Mouse (Mus musculus): ENCODE results near the gene Hhat.

Hhat gene

DNA sequence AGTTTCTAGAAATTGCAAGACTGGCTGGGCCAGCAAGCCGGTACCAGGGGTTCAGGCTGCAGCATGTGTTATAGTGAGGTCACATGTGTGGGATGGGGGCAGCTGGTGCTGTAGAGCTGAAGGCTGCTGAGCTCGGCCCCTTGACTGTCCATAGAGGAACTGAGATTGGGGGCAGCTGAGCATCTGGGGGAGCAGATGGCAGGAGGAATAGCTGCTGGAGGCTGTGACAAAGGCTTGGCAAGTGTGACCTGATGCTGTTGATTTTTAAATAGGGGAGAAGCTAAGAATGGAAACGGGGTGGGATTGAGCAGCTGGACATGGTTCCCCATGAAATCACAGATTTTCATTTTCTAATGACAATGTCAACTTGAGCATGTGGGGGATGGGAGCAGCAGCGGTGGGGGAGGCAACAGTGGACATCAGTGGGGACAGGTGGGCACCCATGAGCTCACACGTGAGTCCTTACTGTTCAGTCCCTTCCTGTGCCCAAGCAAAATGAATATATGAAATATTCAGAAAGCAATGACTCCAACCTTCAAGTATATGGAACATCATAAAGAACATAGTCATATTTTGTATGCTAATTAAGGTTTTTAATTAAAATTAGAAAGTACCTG, 212.9 kb downstream of the Hhat start:
- no peak for DNase-seq (ENCODE audit: low spot score)

DNA sequence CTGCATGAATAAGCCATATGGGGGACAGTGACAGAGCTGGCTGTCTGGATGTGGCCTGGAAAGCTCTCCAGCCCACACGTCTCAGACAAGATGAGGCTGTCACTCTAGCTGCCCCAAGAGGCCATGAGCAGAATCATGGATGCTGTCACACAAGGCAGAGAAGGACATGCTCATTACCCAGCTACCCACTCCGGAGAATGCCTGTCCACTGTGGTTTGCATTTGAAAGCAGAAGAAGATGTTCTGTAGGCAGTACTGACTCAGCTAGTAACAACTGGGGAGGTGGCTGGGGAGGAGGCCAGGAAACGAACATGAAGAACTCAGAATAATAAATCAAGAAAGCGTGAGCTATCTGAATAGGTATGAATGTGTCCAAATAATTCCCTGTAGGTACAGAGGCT, 215.5 kb downstream of the Hhat start:
- no peak for DNase-seq (ENCODE audit: low spot score)

DNA sequence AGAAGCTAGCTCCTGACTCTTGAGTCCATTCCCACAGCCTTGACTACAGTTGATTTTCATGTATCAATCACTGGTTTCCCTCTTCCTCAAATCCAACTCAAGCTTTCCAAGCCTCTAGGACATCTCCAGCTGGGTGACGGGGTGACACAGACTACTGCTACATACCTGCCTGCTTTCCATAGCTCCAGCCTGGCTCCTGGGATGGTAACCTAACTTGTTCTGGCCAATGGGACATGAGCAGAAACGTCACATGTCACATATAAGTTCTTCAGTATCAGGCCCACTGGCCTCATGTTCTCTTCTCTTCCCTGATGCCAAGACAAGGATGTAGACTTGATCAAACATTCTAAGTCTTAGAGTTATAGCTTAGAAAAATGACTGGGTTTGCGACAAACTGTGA, 220.5 kb downstream of the Hhat start:
- DNase-seq (ENCODE audit: low spot score) = no peak

DNA sequence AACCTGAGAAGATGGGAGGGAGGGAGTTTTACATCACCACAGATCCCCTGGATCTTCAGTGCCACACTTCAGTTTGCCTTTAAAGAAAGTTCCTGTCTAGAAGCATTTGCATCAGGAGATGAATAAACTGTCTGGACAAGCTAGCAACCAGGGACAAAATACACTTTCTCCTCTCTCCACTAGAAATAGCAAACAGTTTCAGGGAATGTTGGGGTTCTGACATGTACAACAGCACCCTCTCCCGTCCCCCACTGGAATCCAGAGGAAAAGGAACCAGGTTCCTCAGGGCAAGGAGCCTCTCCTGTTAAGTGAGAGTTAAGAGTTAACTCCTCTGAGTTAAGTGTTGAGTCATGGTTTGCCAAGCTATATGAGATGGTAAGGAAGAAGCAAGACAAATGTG, 224.2 kb downstream of the Hhat start:
- no peak for DNase-seq (ENCODE audit: low spot score)

DNA sequence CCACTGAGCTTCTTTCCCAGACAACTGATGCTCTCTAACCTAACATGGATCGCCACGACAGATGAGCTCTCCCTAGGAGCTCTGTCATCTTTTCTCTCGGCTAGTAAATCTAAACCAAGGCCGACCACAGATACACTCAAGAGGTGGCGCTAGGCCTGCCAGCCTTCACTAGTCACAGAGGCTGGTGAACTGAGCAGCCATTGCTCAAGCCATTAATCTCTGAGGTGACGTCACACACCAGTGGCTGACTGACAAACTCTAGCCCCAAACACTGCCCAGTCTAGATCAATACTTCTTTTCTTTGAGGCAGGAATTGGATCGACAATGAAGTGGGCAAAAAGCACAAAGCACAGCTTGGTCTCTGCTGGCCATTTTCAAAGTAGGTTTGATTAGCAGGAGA, 226.1 kb downstream of the Hhat start:
- DNase-seq (ENCODE audit: low spot score) = no peak

DNA sequence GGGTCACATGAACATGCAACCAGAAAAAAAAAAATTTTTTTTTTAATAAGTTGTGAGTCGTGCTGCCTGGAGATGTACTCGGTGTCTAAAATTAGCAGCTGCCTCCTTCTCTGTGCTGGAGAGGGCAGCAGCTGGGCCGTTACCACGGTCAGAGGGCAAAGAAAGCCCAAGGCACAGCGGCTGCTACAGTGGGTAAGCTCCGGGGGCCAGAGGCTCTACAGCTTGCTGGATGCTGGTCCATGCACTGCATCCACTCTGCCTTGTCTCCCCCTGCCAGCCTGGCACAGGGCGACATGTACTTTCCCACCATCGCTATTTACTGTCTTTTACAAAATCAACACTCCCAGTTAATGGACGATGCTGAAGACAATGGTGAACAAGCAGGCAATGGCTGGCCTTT, 226.9 kb downstream of the Hhat start:
- no peak for DNase-seq (ENCODE audit: low spot score)

DNA sequence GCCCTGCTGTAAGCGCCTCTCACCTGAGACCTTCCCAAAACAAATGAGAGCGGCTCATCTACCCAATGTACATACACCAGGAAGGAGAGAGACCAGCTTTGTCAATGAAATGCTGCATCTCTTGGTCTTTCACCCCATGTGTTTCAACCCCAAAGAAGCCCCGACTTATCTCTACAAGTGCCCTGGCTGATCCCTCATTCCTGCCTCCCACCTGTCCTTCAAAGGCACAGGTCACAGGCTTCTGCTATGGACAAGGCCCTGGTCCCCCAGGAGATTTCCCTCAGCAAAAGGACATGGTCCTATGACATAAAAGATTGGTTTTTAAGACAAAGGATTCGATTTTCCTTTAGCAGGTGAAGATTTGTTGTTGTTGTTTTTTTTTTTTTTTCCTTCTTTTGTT, 227.3 kb downstream of the Hhat start:
- no peak for DNase-seq (ENCODE audit: low spot score)

DNA sequence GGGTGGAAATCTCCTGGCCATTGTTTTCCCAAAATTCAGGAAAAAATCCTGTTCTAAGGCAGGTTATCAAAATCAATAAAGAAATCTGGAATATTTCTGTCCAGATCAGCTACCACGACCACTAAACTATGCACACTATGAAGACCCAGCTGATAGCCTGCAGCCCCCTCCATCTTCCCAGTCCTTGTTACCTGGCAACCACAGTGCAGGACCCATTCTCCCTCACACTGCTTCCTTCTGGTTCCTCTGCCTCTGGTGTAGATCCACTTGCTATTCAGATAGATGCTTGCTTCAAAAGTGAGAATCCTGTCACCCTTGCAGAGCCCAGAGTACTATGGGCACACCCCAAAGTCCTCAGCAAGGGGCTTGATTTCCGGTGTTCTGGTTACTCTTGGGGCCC, 228.9 kb downstream of the Hhat start:
- DNase-seq (ENCODE audit: low spot score) = no peak

DNA sequence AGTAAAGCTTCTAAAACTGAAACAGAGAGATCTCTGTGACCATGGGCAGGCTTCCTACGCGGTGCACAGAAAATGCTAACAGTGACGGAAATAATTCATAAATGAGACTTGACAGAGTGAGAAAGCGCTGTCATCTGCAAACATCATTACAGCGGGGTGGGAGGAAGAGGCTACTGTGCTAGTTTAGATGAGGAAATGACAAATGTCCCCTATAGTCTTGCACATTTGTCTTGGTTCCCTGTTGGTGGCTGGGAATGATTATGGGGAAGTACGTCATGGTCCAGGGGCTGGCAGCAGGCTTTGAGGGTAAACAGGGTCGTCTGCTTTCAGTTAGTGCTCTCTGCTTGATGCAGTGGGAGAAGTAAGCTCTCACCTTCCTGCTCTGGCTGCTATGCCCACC, 233.9 kb downstream of the Hhat start:
- DNase-seq (ENCODE audit: low spot score) = no peak

DNA sequence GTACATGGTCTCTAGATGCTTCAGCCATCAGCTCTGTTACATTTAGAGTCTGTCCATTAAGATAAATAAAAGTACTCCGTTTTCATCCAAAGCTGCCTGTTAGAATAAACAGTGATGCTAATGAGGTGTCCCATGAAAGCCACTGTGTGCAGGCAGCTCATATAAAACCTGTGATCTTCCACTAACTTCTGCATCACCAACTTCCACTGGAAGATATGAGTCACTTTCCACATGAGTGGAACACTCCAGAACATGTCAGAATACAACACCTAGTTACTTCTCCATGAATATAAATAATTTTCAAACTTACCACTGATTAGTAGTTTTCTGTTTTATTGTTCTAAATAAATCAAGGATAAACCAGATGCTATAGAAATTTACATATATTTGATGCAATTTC, 234.6 kb downstream of the Hhat start:
- DNase-seq (ENCODE audit: low spot score) = no peak

DNA sequence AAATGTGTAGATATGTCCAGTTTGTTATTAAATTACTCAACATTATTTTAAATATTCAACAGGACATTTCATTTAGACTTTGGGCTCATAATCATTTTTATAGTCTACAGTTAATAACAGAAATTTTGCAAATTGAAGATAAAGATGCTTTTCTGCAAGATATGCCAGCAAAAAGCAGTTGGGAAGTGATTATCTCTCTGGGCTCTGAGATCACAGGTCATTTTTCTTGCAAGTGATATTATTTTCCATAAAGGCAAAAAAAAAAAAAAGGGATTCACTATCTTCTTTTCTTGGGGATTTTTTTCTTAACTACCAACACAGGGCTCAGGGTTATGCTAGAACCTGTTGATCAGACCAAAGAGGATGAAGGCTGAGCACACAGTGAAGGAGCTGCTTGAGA, 238.0 kb downstream of the Hhat start:
- no peak for DNase-seq (ENCODE audit: low spot score)

DNA sequence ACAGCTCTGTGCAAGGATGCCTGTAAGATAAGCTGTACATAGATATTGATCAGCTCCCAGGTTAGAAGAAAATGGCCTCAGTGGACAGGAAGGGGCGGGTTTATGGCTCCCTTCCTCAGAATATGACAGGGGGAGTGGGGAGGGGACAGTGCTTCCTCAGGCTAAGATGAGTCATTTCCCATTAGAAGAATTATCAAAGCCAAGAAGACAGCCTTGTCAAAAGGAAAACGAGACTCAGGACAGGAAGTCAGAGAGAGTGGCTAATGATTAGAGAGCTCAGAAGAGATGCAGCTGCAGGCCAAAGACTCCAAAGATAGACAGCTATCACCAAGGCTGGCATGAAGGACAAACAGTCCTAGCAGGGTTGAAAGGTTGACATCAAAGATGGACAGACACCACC, 238.8 kb downstream of the Hhat start:
- DNase-seq (ENCODE audit: low spot score) = no peak

DNA sequence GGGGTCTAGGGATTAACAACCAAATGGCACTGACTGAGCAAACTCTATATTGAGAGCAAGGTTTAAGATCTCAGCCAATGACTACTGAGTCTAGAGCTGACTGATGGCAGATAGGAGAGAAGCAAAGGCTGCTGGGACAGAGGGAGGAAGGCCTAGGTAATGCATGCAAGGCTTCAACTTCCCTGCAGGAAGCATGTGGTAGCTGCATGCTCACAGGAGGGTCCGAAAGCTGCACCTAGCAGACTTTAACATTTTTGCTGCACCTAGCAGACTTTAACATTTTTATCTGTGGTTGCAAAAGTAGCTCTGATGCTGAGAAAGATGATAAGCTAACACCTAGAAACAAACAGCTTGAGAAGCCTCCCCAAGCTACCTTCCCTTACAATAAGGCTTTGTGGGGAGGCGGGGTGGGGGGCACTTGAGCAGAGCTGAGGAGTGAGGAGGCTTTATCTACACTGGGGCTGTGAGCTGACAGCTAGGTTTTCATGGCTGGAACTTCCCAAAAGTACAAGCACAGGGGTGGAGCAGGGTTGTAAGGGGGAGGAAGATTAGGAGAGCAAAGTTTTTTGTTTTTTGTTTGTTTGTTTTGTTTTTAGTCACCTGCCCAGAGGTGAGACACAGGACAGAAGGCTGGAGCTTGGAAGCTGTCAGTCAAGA, 239.4 kb downstream of the Hhat start:
- DNase-seq (ENCODE audit: low spot score) = no peak

DNA sequence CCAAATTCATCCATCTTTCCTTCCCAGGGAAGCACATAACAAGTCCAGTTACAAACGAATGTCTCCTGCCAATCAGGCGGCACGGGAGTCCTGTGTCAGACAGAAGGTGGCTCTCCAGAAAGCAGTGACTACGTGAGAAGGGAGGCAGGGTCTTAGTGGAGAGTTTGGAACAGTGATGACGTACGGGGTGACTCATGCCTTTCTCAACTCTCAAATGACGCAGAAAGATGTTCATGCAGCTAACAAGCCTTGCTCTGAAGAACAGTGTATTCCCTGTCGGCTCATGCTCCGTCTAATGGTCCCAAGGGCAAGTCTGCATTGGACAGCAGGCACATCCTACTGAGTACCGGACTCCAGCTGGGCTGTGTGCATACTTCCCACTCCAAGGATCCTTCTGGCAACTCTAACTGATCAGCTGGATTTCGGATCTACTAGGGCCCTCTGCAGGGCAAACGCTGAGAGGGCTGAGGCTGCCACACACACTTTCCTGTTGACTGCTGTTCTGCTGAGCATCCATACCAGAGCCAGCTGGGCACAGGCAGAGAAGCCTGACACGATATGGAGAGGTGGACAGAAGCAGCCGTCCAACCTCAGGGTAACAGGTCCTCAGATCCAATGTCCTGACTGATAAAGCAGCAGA, 245.2 kb downstream of the Hhat start:
- no peak for DNase-seq (ENCODE audit: low spot score)

DNA sequence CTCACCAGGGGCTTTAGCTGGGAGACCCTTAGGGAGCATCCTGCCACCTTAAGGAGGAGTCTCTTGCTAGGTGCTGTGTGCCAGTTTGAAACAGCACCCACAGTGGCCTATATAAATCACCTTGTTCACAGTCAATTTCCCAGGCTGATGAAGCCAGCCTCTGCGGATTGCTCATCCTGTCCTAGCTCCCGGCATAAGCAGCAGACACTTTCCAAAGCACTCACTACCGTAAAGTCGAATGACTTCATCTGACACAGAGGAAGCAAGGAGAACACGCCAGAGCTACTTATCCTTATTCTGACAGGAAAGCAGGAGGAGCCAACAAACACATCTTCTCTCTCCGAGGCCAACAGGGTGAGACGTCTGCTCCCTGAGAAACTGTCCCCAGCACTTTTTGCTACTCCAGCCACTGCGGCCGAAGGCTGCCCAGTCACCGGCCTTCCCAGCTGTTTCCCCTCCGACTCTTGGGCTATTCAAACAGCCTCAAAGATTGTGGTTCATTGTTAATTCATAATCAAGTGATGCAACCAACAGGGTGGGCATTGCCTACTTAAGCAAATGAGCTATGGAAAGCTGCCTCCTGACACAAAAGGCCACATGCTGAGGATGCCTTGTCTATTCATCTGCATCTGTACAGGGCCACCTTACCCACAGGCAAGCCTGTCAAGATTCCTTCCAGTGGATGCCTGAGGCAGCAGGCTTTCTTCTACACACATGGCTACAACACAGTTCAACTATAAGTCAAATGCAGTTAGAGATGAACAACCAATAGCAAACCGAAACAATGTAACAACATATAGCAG, 248.4 kb downstream of the Hhat start:
- DNase-seq (ENCODE audit: low spot score) = no peak

DNA sequence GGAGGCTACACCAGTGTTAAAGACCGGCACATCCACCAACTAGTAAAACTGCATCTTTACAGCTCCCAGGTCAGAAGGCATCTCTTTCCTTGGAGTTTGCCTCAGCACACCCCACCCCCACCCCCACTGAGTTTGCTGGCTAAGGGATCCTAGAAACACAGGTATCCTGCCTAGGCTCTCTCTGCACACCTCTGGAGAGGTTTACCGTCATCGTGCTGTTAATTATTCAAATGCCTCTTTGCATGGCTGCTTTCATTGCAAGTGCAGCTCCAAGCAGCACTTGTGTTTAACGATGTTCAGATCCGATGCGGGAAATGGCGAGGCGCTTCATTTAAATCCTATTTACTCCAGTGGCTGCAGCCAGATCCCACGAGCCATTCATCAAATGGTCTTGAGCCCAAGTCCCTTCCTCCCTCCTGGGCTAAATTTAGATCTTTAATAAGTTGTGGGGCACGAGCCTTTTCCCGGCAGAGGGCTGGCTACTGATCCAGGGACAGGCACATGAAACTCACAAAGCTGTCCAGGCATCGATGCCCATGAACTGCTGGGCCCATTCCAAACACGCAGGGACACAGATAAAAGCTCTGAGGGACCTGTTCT, 250.1 kb downstream of the Hhat start:
- DNase-seq (ENCODE audit: low spot score) = no peak

DNA sequence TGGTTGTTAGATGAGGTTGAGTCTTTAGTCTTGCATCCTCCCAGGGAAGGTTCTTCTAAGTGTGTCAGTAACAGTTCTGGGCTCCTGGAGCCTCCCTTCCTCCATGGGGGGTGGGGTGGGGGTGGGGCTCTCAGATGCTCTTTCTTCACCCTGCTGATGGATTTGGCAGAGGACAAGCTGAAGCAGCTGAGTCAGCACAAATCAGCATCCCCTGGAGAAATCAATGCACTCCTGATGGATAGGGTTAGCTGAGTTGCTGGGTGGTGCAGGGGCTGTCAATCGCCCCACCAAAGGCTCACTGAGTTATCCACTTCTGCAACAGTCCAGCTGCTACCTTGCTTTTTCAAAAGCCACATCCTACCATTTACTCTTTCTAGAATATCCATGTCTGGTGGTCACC, 251.3 kb downstream of the Hhat start:
- no peak for DNase-seq (ENCODE audit: low spot score)

DNA sequence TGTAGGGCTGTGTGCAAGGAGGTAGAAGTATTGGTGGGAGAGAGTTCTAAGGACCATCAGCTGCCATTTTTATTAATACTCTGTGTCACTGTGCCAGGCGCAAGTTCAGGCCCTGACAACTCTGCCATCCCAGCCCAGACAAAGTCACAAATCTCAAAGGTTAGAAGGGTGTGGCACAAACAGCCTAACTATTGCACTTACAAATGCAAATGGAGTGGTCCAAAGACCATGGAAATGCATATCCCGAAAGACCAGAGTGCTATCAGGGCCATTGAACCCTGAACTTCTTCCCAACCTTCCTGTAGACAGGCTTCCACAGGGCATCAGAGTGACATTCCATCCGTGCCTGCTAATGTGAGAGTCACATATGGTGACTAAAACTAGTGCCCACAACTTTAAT, 255.7 kb downstream of the Hhat start:
- DNase-seq (ENCODE audit: low spot score) = no peak

DNA sequence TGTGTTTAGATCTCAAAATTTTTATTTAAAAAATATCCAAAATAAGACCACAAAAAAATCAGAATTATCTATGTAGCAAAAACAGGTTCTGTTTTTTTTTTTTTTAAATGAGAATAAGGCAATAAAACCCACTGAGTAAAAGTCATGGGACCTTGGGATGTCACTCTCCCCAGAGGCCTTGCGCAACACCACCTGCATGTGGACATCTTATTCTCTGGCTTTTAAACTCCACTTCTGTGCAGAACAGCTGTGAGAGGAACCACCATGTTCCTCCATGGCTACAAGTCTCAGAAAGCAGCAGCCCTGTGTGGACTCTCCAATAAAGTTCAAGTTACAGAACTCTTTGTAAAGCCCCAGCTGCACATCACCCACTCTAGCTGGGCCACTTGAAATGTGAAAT, 258.2 kb downstream of the Hhat start:
- DNase-seq (ENCODE audit: low spot score) = no peak

DNA sequence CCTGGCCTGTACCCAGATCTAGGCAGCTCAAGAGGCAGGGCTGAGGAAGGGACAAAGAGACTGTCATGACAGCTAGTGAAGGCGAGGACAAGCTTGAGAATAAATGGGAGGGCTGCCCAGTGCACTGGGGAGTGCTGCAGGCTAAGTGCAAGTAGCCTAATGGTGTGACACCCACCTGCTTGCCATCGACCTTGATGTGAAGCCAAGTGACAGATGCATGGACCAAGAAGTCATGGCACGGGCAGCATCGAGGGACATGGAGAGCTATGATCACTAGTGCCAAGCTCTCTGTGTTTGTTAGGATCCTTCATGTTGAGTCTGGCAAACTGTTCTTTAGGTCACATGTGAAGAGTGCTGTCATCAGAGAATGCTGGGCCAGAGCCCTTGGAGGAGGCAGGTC, 267.4 kb downstream of the Hhat start:
- no peak for DNase-seq (ENCODE audit: low spot score)

DNA sequence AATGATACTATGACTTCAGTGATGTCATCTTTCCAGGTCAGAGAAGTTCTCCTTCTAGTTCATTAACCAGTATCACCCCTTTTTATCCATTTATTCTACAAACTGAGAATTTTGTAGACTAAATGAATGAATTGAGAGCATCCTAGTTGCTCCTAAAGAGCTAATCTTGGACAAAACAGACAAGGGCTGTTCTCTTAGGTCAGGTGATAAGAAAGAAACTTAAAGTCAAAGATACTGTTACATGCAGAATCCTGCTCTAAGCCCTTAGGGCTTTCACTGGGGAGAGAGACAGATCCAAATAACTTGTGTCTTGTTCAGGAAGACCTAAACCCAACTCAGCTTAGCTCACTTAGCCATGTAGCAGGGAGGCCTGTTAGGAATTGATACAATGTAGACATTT, 268.2 kb downstream of the Hhat start:
- no peak for DNase-seq (ENCODE audit: low spot score)

DNA sequence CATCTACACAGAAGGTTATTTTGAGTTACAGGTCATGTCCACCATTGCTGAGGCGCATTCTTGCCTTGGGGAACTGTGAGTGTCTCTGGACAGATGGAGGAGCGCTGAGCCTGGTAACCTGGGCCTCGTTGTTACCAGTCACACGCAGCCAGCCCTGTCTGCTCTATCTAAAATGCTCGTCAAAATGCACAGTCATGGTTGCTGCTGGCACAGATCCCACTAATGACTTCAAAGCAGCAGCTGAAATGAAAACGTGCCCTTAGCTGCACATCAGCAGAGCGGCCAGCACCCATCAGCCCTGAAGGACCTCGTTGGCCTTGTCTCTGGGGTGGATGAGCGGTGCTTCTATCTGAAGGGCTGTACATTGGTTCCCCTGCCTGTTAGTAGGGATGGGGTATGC, 269.0 kb downstream of the Hhat start:
- no peak for DNase-seq (ENCODE audit: low spot score)

DNA sequence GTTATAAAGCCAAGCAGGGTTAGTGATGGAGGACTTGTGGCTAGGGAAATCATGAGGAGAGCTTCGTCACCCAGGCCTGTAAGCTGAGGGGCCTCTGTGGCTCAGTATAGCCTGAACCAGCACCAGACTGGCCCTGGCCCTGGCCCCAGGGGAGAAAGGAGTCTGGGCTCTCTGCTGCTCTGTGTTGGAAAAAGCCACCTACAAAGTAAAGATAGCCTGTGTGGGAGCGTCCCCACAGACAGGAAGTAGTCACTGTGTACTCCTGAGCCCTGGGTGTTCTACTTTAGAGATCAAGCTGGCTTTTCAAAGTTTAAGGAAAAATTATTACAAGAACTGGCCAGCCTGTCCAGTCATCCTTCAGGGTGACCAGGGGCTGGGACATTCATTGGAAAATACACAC, 273.5 kb downstream of the Hhat start:
- no peak for DNase-seq (ENCODE audit: low spot score)

Data from layer of hippocampus, adult 9-10 months (tissue).